Mouse (Mus musculus) olfactory bulb, adult 2 months (tissue): ENCODE measurements around the gene Gmpr. TPM values are rescaled to one million over a fixed set of nuclear protein-coding genes. Genes with fewer than 3 reads are reported as not detected.

Experiments
- H3K27ac ChIP-seq: fragments of 200-500 bp; 2 replicates; pipeline ENCODE4 v1.5.1; 2012; ENCODE audit warnings: low read depth, low read length; ENCODE audit not compliant: insufficient read depth
- H3K4me1 ChIP-seq: fragments of 200-500 bp; 2 replicates; pipeline ENCODE4 v1.6.1; 2012; ENCODE audit warnings: low read length; ENCODE audit not compliant: control insufficient read depth, insufficient read depth
- H3K4me3 ChIP-seq: fragments of 200-500 bp; 2 replicates; pipeline ENCODE4 v1.5.1; 2012; ENCODE audit warnings: mild to moderate bottlenecking, low read depth, low read length, moderate library complexity; ENCODE audit not compliant: insufficient read depth
- CTCF ChIP-seq: fragments of 200-500 bp; IDR thresholded peaks from 2 replicates; pipeline ENCODE4 v1.5.1; 2012; ENCODE audit warnings: low read depth, mild to moderate bottlenecking, low read length, moderate library complexity; ENCODE audit not compliant: insufficient read depth
- POLR2A ChIP-seq: fragments of 200-500 bp; IDR thresholded peaks from 2 replicates; pipeline ENCODE4 v1.6.1; 2012; ENCODE audit warnings: mild to moderate bottlenecking, low read depth, low read length, moderate library complexity; ENCODE audit not compliant: insufficient read depth
- WGBS: fragments of 180-500 bp; shearing (Covaris S2); methylation state at CpG from one replicate; pipeline ENCODE4 v1.1.7; 2018; 5-methylcytosine and 5-hydroxymethylcytosine counted together
- polyA plus RNA-seq: library from polyadenylated mRNA; stranded (reverse); fragments of >200 nt; gene quantifications from 2 replicates; pipeline ENCODE4 v1.2.4, GENCODE M21; 2012; ENCODE audit warnings: low replicate concordance; ENCODE audit not compliant: missing spikeins, insufficient read depth, insufficient read length

The Gmpr gene
- polyA plus RNA-seq, 1 experiment, result not detected

DNA sequence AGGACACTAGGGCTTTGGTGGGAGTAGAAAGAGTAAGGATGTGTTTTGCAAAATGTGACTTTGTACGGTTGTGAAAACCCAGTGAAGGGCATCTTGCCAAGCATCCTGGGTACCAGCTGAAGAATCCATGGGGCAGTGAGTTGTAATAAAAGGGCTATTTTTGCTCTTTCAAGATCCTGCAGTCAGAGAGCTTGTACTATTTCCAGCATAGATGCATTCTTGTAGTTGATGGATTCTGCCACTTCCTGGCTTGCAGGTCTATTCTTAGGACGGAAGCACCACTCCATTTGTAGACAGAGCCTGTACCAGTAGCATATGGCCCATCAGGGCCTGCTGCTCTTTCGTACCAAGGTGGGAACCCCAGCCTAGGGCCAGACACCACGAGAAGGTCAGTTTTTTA, 21.5 kb downstream of the Gmpr start:
- Histone ChIP-seq H3K27ac (no peak overlapping the region), H3K4me1 (peaks cover 24% of the 10 kb centered on the region), H3K4me3 (no peak overlapping the region)
- 66% methylated on average over 4 of the region's 4 CpGs for WGBS
- TF ChIP-seq POLR2A, result no peak
- no peak for TF ChIP-seq CTCF

DNA sequence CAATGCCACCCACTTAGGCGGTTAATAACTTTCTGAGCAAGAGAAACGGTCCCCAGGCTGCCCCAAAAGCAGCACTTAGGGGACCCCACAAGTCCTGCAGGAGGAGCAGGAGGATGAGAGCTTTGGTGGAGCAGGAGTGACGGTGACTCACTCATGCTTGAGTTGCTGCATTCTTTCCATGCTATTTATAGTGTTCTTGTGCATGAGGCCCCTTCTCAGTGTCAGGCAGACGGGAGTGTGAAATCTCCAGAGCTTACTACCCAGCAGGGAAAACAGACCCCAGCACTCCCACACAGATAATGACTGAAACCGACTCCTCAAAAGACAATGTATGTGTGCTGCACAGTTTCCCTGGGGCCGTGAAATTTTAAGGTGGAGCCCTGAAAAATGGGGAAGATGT, 23.5 kb downstream of the Gmpr start:
- TF ChIP-seq POLR2A, result no peak
- H3K4me1 ChIP-seq, result peaks cover 27% of the 10 kb centered on the region
- 24% methylated on average over 6 of the region's 6 CpGs for WGBS
- H3K4me3 ChIP-seq, result no peak overlapping the region
- H3K27ac ChIP-seq, result 0 out of 2 replicates have a peak overlapping the region, but pooled peaks have one; percentile 4

DNA sequence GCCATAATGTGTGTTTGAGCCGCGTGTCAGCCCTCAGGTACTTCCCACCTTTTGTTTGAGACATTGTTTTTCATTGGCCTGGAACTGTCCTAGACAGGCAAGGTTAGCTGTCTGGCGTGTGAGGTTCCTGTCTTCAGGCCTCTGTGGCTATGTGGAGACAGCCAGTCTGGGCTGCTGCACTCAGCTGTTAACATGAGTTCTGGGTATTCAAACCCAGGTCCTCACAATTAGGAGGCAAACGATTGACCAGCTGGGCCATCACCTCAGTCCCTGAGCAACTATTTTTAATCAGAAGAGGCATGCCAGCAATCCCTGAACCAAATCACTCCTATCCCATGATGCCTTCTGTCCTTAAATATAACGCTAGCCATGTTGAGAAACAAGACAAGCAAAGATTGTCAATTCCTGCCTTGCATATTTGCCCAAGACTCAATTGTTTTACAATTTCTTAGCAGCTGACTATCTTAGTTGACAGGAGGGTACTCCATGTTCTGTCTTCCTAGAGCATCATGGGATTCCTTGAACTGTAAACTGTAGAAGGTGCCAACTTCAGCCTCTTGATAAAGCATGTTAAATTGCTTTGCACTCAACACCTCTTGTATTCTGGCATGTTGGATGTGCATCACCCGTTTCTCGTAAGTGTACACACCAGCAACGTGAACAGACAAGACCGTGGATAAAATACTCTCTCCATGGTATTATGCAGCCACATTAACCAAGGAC, 28.6 kb downstream of the Gmpr start:
- Histone ChIP-seq H3K27ac (no peak overlapping the region), H3K4me3 (no peak overlapping the region), H3K4me1 (peaks cover 30% of the 10 kb centered on the region)
- 93% methylated on average over 9 of the region's 9 CpGs for WGBS
- TF ChIP-seq CTCF (no peak), POLR2A (no peak)

DNA sequence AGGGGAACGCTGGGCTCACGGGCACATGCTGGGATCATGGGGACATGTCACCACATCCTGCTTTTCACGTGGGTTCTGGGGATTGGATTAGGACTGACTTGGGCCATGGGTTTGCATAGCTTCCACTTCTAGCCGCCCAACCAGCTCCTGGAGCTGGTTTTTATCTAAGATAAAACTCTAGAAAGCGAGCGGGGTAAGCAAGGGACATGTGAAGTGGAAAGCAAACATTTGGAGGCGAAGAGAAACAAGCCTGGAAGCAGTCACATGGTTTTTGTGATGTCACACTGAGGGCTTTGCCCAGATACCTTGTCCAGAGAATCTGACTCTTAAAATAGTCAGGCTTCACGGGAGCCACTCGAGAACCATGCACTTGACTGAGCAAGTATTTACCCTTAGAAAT, 29.9 kb downstream of the Gmpr start:
- Histone ChIP-seq H3K4me1 (peaks cover 18% of the 10 kb centered on the region), H3K27ac (no peak overlapping the region), H3K4me3 (no peak overlapping the region)
- TF ChIP-seq CTCF (no peak), POLR2A (no peak)
- 83% methylated on average over 9 of the region's 9 CpGs for WGBS

DNA sequence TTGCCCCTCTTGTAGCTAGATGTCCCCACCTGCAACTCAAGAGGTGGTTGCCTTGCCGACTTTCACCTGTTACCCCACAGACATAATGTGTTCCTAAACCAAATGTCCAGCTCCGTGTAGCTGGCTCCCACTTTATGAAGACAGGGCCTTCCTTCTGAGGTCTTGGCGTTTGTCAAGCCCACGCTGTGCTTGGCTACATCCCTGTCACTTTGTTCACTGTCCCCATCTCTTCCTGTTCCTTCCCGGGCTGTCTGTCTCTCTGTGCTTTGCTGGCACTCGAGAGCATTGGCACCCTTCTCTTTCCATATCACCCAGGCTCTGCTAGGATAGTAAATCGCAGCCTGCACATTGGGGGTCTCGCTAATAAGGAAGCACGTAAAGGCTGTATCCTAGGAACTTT, 30.8 kb downstream of the Gmpr start:
- WGBS, result 61% methylated on average over 9 of the region's 9 CpGs
- Histone ChIP-seq H3K4me3 (no peak overlapping the region), H3K4me1 (peaks cover 17% of the 10 kb centered on the region), H3K27ac (0 out of 2 replicates have a peak overlapping the region, but pooled peaks have one; percentile 16)
- TF ChIP-seq CTCF (no peak), POLR2A (no peak)

DNA sequence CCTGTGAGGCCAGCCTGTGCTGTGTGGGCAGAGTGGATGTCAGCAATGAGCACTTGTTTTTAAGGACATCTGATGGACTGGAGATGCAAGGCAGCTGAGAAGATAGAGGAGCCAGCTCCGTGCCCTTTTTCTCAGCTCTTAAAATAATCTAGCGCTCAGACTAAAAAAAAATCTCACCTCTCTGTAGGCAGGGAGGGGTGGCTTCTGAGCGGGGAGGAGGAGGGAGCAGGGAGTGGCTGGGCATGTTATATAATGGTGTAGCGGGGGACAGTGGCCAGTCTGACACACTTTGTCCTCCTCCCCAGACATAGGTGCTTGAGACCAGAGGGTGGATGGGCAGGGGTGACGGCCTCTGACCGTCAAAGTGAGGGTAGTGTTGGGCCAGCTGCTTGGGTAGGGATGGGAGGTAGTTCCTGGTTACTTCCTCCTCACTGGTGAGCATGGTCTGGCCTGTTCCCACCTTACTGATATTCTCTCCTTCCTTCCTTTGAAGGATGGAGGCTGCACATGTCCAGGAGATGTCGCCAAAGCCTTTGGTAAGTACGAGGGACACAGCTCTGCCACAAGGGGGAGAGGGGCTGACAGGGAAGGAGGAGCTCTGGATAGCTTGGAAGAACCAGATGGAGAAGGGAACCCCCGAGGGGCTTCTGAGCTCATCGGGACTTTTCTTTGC, 31.4 kb downstream of the Gmpr start:
- TF ChIP-seq CTCF (peak; percentile 76), POLR2A (no peak)
- WGBS, result 20% methylated on average over 10 of the region's 10 CpGs
- Histone ChIP-seq H3K27ac (peak overlapping the region; percentile 18), H3K4me3 (peak overlapping the region; percentile 56), H3K4me1 (peaks cover 17% of the 10 kb centered on the region)

DNA sequence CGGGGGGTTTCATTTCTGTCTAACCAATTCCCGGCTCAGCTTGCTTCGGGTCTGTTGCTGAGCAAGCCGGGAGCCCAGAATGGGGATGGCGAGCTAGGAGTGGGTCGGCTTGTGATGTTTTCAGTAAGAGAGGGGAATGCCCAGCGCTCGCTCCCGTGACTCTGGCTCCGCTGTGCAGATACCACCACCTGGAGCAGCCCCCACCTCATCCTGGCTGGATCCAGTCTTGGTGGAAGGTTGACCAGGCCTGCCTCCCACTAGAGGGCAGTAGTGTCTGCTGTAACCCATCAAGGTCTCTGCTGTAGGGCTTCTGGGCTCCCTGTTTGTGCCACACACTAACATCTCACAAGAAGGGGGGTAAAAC, 31.9 kb downstream of the Gmpr start:
- peak overlapping the region; percentile 18; the same call in 1 of the 2 replicates for H3K27ac ChIP-seq
- peaks cover 15% of the 10 kb centered on the region for H3K4me1 ChIP-seq
- H3K4me3 ChIP-seq, result peak overlapping the region; percentile 56
- TF ChIP-seq CTCF (peak; percentile 31; the same call in 1 of the 2 replicates), POLR2A (no peak)
- WGBS, result 2% methylated on average over 10 of the region's 10 CpGs

DNA sequence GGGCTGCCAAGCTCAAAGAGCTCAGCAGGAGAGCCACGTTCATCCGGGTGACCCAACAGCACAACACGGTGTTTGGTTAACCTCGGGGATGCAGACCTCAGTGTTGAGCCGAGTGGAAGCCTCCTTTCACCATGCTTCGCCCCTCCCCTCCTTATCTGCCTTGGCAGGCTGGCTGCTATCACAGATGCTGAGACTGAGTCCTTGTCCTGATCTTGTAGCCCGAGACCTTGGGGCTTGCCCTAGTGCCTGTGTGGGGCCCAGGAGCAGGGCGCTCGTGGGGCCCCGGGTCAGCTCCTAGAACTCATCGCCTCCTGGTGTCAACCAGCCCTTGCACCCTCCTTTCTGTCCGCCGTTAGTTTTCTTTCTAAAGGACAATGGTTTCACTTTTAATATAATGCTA, 38.7 kb downstream of the Gmpr start:
- TF ChIP-seq POLR2A, result no peak
- no peak for TF ChIP-seq CTCF
- Histone ChIP-seq H3K27ac (no peak overlapping the region), H3K4me3 (no peak overlapping the region), H3K4me1 (no peaks in the 10 kb centered on the region)
- 88% methylated on average over 13 of the region's 13 CpGs for WGBS

DNA sequence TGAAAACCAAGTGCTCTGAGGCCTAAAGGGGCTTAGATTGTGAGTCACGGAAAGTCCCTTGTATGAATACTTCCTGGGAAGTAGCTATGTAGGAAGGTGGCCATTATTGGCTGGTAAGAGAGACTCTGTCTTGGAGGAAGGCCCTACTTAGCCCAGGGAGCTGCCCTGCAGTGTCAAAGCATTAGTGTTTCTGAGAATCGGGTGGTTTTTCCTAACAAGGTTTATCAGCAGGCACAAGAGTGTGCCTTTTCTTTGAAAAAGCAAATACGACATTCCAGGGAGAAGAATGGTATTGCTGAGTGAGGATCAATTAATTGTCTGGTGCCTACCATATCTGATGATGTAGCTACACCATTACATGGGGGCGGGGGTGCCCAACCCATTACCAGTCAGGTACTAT, 39.7 kb downstream of the Gmpr start:
- TF ChIP-seq CTCF (no peak), POLR2A (no peak)
- Histone ChIP-seq H3K4me1 (no peaks in the 10 kb centered on the region), H3K27ac (no peak overlapping the region), H3K4me3 (no peak overlapping the region)
- 75% methylated on average over 4 of the region's 4 CpGs for WGBS

DNA sequence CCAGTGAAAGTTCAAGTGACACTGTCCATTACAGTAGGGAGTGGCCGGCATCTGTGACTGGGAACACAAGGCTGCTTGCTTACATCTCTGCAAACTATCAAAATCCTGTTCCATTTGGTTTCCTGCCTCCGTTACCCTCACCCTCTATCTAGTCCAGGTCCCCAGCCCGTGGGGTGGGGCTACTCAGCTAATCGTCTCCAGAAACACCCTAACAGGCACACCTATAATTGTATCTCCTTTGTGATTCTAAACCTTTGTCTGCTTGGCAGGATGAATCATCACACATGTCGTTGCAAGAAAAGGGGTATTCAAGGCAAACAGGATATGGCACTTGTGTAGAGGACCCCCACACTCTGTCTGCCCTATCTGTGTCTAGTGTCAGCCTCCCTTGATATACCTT, 40.3 kb downstream of the Gmpr start:
- Histone ChIP-seq H3K27ac (no peak overlapping the region), H3K4me3 (no peak overlapping the region), H3K4me1 (no peaks in the 10 kb centered on the region)
- TF ChIP-seq POLR2A, result no peak
- no peak for TF ChIP-seq CTCF
- WGBS, result 62% methylated on average over 5 of the region's 5 CpGs
